Mouse (Mus musculus) kidney, embryonic 15.5 days (tissue): ENCODE data around the gene Phyhipl. TPM values are rescaled to one million over a fixed set of nuclear protein-coding genes. Genes with fewer than 3 reads are reported as not detected.
A peak's percentile ranks its signal among the peaks of the same experiment; 100 is the strongest.

Experiments
- ATAC-seq: fragments of 200-750 bp; cut with Nextera tagmentation; replicated peaks from 2 replicates; pipeline ENCODE4 v1.8.0; 2017; ENCODE audit warnings: moderate TSS enrichment; ENCODE audit not compliant: low FRiP score
- H3K27ac ChIP-seq: fragments of 300-500 bp; sonication (generic); 2 replicates; pipeline ENCODE4 v1.5.1; 2015; ENCODE audit warnings: mild to moderate bottlenecking, inconsistent platforms
- H3K27me3 ChIP-seq: fragments of 300-500 bp; sonication (generic); 2 replicates; pipeline ENCODE4 v1.6.1; 2015; ENCODE audit warnings: inconsistent platforms
- H3K36me3 ChIP-seq: fragments of 300-500 bp; sonication (generic); 2 replicates; pipeline ENCODE4 v1.6.1; 2015; ENCODE audit warnings: inconsistent platforms
- H3K4me1 ChIP-seq: fragments of 300-500 bp; sonication (generic); 2 replicates; pipeline ENCODE4 v1.6.1; 2015; ENCODE audit warnings: inconsistent platforms
- H3K4me2 ChIP-seq: fragments of 300-500 bp; sonication (generic); 2 replicates; pipeline ENCODE4 v1.6.1; 2015; ENCODE audit warnings: moderate library complexity, mild to moderate bottlenecking, inconsistent platforms
- H3K4me3 ChIP-seq: fragments of 300-500 bp; sonication (generic); replicated peaks from 2 replicates; pipeline ENCODE4 v1.5.1; 2015; ENCODE audit warnings: mild to moderate bottlenecking, inconsistent platforms
- H3K9ac ChIP-seq: fragments of 300-500 bp; sonication (generic); 2 replicates; pipeline ENCODE4 v1.6.1; 2015; ENCODE audit warnings: mild to moderate bottlenecking, inconsistent platforms
- H3K9me3 ChIP-seq: fragments of 300-500 bp; sonication (generic); replicated peaks from 2 replicates; pipeline ENCODE4 v1.6.1; 2016; ENCODE audit warnings: inconsistent platforms
- WGBS: fragments of 180-500 bp; shearing (Covaris S2); methylation state at CpG from one replicate; pipeline ENCODE4 v1.1.7; 2015; ENCODE audit warnings: mixed read lengths; 5-methylcytosine and 5-hydroxymethylcytosine counted together
- polyA plus RNA-seq: library from polyadenylated mRNA; unstranded; fragments of >200 nt; fragmentation: Nextera tagmentation; extraction: Ambion mirVana; gene quantifications from 2 replicates; pipeline ENCODE4 v1.2.1, GENCODE M21; 2015

Phyhipl gene
- polyA plus RNA-seq, 1 experiment from 2014 or later, result 19.0 TPM

DNA sequence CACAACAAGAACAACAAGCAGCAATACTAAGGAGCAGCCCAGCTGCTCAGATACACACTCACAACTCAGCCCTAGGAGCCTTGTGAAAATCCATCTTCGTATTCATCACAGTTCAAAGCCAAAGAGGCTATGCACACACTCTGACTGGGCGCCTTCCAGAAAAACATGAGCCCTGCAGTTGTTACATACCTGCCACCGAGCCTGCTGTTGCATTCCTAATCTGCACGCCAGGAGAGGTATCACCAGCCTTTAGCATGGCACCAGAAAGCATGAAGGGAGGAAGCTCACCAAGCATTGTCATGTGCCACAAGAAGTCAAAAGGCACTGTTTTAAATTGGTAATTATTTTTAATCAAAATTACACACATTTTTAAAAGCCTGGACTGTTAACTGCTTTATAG lies 1.1 kb downstream of the Phyhipl start:
- no peak overlapping the region for H3K9ac ChIP-seq
- H3K9me3 ChIP-seq, result no peaks in the 10 kb centered on the region
- H3K36me3 ChIP-seq, result no peaks in the 10 kb centered on the region
- no peak overlapping the region for H3K27ac ChIP-seq
- H3K4me3 ChIP-seq, result no peak overlapping the region
- no peak for ATAC-seq
- no peak overlapping the region for H3K4me2 ChIP-seq
- H3K27me3 ChIP-seq, result no peaks in the 10 kb centered on the region
- H3K4me1 ChIP-seq, result peaks cover 3% of the 10 kb centered on the region; the same call in 1 of the 2 replicates
- WGBS, result 73% methylated on average over 4 of the region's 4 CpGs

DNA sequence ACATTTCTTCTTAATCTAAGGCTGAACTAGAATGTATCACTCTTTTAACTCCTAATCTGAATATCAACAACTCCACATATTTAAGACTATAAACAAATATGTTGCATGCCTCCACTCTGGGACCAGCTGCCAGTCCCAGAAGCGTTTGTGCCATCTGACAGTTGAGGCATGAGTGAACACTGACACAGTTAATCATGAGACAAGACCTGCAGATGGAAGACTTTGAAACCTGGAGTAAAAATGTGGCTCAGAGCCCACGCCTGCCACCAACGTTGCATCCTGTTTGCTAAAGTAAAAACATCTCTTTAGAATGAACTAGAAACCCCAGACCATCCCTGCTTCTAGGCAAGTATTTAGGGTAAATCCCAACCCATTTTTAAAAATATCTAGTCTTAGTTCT lies 1.6 kb downstream of the Phyhipl start:
- H3K4me1 ChIP-seq, result peaks cover 3% of the 10 kb centered on the region; the same call in 1 of the 2 replicates
- 65% methylated on average over 3 of the region's 3 CpGs for WGBS
- no peaks in the 10 kb centered on the region for H3K9me3 ChIP-seq
- ATAC-seq, result no peak
- no peak overlapping the region for H3K27ac ChIP-seq
- H3K4me2 ChIP-seq, result no peak overlapping the region
- H3K27me3 ChIP-seq, result no peaks in the 10 kb centered on the region
- H3K9ac ChIP-seq, result no peak overlapping the region
- no peak overlapping the region for H3K4me3 ChIP-seq
- H3K36me3 ChIP-seq, result no peaks in the 10 kb centered on the region

DNA sequence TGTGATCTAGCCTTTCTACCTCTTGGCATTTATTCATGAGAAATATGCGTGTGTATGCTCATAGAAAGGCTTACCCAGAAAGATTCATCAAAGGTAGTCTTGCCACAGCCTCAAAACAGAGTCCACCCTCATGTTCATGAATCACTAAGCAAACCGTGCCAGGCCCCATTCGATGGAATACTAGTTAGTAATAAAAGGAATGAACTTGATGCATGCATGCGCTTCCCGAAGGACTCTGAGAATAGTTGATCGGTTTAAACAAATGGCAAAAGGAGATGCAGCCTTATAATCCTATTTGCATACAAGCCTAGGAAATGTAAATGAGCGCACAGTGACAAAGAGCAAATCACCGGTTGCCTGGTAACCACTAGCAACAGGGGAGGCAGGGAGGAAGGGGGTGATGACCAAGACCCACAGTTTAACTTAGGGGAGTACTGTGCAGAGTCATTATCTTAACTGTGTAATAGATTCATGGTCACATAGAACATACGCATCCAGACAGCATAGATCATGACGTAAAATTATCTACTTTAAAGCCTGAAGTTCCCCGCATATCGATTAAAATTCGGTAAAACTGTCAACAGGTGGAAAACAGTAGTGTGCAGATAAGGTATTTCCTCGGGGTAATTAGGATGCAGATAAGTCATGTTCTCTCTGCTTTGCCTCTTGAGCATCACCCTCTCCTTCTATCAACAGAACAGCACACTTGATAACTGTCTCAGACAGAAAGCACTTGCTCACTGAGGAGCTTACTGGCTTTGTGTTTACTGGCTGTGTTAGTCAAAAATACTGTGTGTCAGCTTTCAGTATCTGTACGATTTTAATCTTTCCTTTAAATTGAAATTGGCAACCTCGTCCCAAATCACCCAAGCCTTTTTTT lies 3.8 kb downstream of the Phyhipl start:
- Histone ChIP-seq H3K36me3 (no peaks in the 10 kb centered on the region), H3K27ac (no peak overlapping the region), H3K4me2 (no peak overlapping the region), H3K9me3 (no peaks in the 10 kb centered on the region), H3K27me3 (no peaks in the 10 kb centered on the region), H3K4me3 (no peak overlapping the region), H3K4me1 (peaks cover 3% of the 10 kb centered on the region; the same call in 1 of the 2 replicates), H3K9ac (no peak overlapping the region)
- no peak for ATAC-seq
- WGBS, result 60% methylated on average over 16 of the region's 16 CpGs

DNA sequence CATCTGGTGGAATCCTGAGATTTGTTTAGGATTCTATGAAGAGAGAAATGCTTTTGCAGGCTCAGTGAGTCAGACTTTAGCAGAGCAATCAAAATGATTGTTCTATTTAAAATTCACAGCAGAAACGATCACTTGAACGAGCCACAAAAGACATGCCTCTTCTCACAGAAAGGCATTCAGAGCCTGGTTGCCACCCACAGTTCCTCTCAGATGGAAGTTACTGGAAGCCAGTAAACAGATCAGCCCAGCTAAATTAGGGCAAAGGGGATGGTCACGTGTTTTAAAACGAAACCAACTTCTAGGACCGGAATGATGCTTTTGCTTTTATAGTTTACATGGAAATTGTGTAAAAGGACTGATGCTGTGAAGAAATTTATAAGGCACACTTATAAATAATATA lies 6.9 kb downstream of the Phyhipl start:
- H3K27ac ChIP-seq, result no peak overlapping the region
- H3K27me3 ChIP-seq, result no peaks in the 10 kb centered on the region
- no peaks in the 10 kb centered on the region for H3K4me1 ChIP-seq
- whole genome bisulfite sequencing, result 82% methylated on average over 5 of the region's 5 CpGs
- H3K9me3 ChIP-seq, result no peaks in the 10 kb centered on the region
- H3K36me3 ChIP-seq, result no peaks in the 10 kb centered on the region
- H3K4me2 ChIP-seq, result no peak overlapping the region
- ATAC-seq, result no peak
- H3K4me3 ChIP-seq, result no peak overlapping the region
- H3K9ac ChIP-seq, result no peak overlapping the region

DNA sequence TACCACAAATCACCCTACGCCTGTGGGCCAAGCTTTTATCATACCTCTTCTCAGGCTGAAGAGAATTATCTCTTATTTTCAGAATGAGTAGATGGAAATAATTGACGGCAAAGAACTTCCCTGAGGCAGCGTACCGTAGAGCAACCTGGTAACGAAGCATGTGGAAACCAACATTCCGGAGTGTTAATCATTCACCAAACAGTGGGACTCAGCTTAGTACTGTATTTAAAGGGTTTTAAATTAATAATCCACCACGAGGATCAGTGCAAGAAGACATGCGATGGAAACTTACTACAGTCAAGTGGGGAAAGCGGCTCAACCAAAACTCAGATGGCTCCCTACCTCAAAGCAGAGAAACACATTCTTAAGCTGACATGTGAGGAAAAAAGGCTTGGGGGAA lies 12.6 kb downstream of the Phyhipl start:
- Histone ChIP-seq H3K36me3 (no peaks in the 10 kb centered on the region), H3K27me3 (no peaks in the 10 kb centered on the region), H3K27ac (peak overlapping the region; percentile 90), H3K4me2 (peak overlapping the region; percentile 15; the same call in 1 of the 2 replicates), H3K9me3 (no peaks in the 10 kb centered on the region), H3K9ac (no peak overlapping the region), H3K4me3 (no peak overlapping the region), H3K4me1 (0 out of 2 replicates have a peak, but pooled peaks cover 8% of the 10 kb centered on the region)
- WGBS, result 56% methylated on average over 9 of the region's 9 CpGs
- ATAC-seq, result peak; percentile 89

DNA sequence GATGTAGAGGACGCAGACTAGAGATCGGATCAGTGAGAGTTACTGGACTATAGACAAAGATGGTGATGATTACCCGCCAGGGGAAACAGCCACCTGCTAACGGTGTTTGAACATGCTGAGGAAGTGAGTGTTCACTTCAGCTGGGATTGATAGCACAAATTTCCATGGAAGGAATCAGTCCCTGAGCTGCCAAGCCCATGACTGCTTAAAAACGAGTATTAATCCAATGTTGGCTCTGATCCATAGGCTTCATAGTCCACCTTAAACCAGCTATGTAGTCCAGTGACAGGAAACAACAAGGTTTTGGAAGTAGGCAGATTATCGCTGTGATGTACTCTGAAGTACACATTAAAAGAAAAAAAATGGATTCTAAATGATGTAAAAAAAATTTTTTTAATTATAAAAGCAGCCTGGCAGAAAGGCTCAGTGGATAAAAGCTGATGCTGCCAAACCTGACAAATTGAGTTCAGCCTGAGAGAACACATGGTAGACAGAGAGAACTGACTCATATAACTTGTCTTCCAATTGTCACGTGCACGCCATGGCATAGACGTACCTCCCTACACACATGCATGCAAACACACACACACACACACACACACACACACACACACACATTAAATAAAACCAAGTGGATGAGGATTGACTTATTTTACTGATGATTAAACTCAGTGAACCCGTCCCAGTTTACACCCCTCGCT lies 14.7 kb downstream of the Phyhipl start:
- Histone ChIP-seq H3K9me3 (no peaks in the 10 kb centered on the region), H3K4me3 (no peak overlapping the region), H3K9ac (no peak overlapping the region), H3K4me2 (no peak overlapping the region), H3K4me1 (0 out of 2 replicates have a peak, but pooled peaks cover 8% of the 10 kb centered on the region), H3K27me3 (no peaks in the 10 kb centered on the region), H3K36me3 (no peaks in the 10 kb centered on the region), H3K27ac (no peak overlapping the region)
- ATAC-seq, result no peak
- WGBS, result 76% methylated on average over 11 of the region's 11 CpGs

DNA sequence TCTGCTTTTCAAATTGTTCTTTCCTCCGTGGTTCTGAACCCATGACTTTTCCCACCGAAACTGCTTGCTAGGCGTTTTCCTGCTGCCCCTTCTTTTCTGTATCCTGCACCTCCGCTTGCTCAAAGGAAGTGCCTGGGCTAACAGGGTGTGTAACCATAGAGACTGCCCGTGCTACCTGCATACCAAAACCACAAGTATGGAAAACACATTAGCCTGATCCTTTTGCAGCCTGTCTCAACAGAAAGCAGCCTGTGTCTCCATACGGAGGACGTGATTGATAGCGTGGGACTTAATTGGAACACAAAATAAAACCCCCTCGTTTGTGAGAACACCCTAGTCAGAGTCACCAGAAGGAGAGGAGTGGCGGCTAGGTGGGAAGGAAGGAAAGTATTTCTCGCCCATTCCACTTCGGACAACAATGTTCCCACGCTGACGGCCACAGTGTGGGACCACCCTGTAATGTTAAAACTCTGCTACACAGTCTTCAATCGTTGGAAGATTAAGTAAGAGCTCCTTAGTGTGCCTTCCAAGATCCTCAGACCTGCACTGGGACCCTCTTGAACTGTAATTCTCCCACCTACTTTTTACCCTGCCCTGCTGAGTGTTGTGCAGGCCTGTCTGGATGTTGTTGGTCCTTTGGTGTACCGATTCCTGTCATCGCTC lies 15.6 kb downstream of the Phyhipl start:
- WGBS, result 58% methylated on average over 17 of the region's 17 CpGs

DNA sequence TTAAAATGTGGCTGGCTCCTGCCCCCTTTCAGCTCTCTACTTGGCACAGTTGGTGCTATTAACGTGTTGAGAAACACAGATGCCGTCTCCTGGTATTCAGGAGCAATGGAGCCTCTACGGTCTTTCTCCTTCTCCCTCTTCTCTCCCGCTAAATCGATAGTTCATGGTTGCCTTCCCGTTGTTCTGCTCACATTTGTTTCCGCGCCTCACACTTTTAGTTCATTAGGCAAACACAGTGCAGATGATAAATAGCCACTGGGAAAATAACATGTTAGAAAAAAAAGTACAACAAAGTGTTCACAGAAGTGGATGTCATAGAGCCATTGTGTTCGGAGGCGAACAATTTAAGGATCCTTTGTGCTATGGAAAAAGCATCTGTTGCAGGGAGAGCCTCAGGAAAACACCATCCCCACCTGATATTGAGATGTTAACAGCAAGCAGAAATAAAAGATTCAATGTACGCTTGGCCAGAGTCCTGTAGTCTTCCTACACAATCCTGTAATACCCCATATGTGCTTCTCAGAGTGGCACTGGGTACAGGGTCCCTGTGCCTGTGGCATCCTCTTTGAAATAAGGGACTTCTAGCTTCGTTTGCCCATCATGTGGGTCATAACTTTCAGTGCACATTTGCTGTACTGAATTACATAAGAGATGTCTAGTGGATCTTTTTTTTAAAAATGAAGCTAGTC lies 18.0 kb downstream of the Phyhipl start:
- no peak overlapping the region for H3K9ac ChIP-seq
- WGBS, result 88% methylated on average over 12 of the region's 12 CpGs
- H3K4me2 ChIP-seq, result no peak overlapping the region
- H3K4me1 ChIP-seq, result 0 out of 2 replicates have a peak, but pooled peaks cover 8% of the 10 kb centered on the region
- no peak overlapping the region for H3K27ac ChIP-seq
- no peak overlapping the region for H3K4me3 ChIP-seq
- H3K27me3 ChIP-seq, result no peaks in the 10 kb centered on the region
- no peaks in the 10 kb centered on the region for H3K9me3 ChIP-seq
- H3K36me3 ChIP-seq, result no peaks in the 10 kb centered on the region
- no peak for ATAC-seq

More for the DNA sequence above, 15.6 kb downstream of the Phyhipl start:
- Histone ChIP-seq H3K27me3 (no peaks in the 10 kb centered on the region), H3K4me3 (no peak overlapping the region), H3K27ac (peak overlapping the region; percentile 30; the same call in 1 of the 2 replicates), H3K36me3 (no peaks in the 10 kb centered on the region), H3K4me2 (no peak overlapping the region), H3K9ac (no peak overlapping the region), H3K4me1 (0 out of 2 replicates have a peak, but pooled peaks cover 8% of the 10 kb centered on the region), H3K9me3 (no peaks in the 10 kb centered on the region)
- ATAC-seq, result no peak

DNA sequence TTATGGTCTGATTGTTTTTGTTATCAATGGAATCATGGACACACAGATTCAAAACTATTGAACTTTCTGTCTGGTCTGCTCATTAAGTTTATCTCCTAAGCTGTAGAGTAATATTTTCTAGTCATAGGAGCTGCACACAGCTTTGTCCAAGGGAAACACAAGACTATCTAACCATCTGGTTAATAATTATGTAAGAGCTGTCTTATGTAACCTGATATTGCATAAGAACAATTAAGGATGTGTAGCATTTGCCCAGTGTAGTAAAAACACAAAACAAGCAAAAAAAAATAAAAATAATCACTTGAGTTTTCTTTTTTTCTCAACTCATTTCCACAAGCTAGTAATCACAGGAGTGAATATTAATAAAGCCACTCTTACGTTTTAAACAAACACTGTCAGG lies 20.5 kb downstream of the Phyhipl start:
- H3K4me3 ChIP-seq, result no peak overlapping the region
- H3K4me1 ChIP-seq, result 0 out of 2 replicates have a peak, but pooled peaks cover 3% of the 10 kb centered on the region
- ATAC-seq, result no peak

DNA sequence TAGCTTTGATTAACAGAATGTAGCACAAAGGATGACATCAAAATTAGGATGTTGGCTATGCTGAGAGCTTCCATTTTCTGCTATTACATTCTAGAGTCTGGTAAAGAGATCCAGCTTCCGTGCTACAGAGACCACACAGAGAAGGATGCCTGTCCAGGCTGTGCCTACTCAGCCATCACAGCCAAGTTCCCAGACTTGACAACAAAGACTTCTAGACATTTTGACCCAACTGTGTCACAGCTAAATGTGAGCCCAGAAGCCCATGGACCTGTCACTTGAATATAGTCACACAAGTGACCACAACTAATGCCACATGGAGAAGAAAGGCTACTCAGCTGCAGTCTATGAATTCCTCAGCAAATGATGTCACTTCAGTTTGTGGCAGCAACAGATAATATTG lies 24.6 kb downstream of the Phyhipl start:
- Histone ChIP-seq H3K36me3 (no peaks in the 10 kb centered on the region), H3K4me3 (no peak overlapping the region), H3K27me3 (no peaks in the 10 kb centered on the region), H3K9me3 (no peaks in the 10 kb centered on the region), H3K27ac (no peak overlapping the region), H3K4me2 (no peak overlapping the region), H3K4me1 (no peaks in the 10 kb centered on the region), H3K9ac (no peak overlapping the region)
- no peak for ATAC-seq
- WGBS, result 73% methylated on average over 1 of the region's 1 CpGs

More for the DNA sequence above, 20.5 kb downstream of the Phyhipl start:
- Histone ChIP-seq H3K27ac (no peak overlapping the region), H3K27me3 (no peaks in the 10 kb centered on the region), H3K9me3 (no peaks in the 10 kb centered on the region), H3K9ac (no peak overlapping the region), H3K36me3 (no peaks in the 10 kb centered on the region), H3K4me2 (no peak overlapping the region)
- 48% methylated on average over 1 of the region's 1 CpGs for WGBS

DNA sequence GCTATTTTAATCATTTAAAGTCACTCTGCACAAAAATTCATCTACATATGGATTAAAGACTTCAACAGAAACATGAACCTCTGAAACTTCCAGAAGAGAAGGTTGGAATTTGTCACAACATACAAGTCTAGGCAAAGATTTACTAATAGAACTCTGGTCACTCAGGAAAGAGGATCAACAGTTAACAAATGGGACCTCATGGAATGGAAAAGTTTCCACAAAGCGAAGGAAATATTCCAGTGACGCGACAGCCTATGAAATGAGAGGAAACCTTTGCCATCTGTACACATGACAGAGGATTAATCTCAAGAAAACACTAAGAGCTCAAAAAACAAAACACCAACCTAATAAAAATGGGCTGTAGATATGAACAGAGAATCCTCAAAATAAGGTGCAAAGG lies 32.3 kb downstream of the Phyhipl start:
- Histone ChIP-seq H3K4me3 (no peak overlapping the region), H3K27ac (no peak overlapping the region), H3K36me3 (no peaks in the 10 kb centered on the region), H3K9me3 (no peaks in the 10 kb centered on the region), H3K4me1 (no peaks in the 10 kb centered on the region), H3K9ac (no peak overlapping the region), H3K4me2 (no peak overlapping the region), H3K27me3 (no peaks in the 10 kb centered on the region)
- 90% methylated on average over 3 of the region's 3 CpGs for WGBS
- ATAC-seq, result no peak
